Mouse (Mus musculus): Measurements from ENCODE around the gene Als2cr12.

Gene Als2cr12

DNA sequence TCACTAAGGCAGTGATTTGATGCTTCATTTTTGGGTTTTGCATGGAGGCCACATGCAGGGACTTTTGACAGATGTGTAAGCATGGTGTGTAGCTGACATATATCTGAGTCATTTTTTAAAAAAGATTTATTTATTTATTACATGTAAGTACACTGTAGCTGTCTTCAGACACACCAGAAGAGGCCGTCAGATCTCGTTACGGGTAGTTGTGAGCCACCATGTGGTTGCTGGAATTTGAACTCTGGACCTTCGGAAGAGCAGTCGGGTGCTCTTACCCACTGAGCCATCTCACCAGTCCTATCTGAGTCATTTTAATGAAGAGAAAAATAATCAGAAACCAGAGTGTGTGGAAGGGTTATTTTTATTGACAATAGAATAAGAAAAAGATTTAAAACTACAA is 86.2 kb downstream of the Als2cr12 start:
- DNase-seq = peak; percentile 76

DNA sequence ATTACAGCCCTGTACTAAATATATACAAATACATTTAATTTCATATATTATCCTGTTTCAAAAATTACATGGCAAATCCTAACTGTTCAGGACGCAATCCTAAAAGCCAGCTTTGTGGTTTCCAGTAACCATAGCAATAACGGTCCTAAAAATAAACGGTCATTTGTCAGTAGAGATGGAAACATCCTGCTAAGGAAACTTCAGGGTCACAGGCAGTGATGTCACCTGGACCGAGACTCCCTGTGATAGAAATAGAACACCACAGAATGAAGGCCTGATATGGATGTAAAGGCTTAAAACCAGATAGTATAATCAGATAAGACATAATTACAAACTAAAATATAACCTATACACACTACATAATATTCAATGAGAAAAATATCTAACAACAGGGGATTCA is 92.1 kb downstream of the Als2cr12 start:
- DNase-seq = no peak

DNA sequence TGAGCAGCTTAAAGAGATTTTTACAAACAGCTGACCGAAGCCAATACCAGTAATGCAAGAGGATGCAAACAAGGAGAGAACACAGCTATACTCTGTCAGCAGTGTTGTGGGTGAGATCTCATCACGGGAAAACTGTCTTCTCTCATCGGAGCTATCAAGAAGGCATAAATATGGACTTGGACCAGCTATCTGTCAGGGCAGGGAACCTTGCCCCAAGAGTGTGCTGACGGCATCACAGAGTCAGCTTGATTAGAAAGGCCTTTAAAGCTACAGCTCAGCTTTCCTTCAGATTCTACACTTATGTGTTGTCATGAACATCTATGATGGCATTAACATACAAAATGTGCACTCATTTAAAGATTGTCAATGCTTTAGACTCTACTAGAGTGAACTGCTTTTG is 93.1 kb downstream of the Als2cr12 start:
- peak; percentile 38 for DNase-seq
